Mouse (Mus musculus): Measurements from ENCODE around the gene Aip. TPM values are rescaled to one million over a fixed set of nuclear protein-coding genes. Genes with fewer than 3 reads are reported as not detected.

Gene Aip
- polyA plus RNA-seq, 1 experiment from 2014 or later: 70.9 TPM

GRCm38 (mm10) chr19:4150567-4151487 lies 25.2 kb upstream of the Aip start:
- no peak for DNase-seq (ENCODE audit: low spot score)
- H3K4me1 ChIP-seq: peaks cover 38% of the 10 kb centered on the region
- H3K27ac ChIP-seq (replicated peaks): no peak overlapping the region
- H3K9me3 ChIP-seq: no peaks in the 10 kb centered on the region
- H3K36me3 ChIP-seq (replicated peaks): peaks cover 54% of the 10 kb centered on the region
- WGBS: 91% methylated on average over 22 of the region's 22 CpGs
- 0 out of 2 replicates have a peak overlapping the region, but pooled peaks have one; percentile 13 for H3K4me3 ChIP-seq
- no peaks in the 10 kb centered on the region for H3K27me3 ChIP-seq (replicated peaks; ENCODE audit: low read depth, poor library complexity, severe bottlenecking)

- Histone ChIP-seq H3K4me1 (peaks cover 35% of the 10 kb centered on the region), H3K27ac (replicated peaks) (no peak overlapping the region), H3K9me3 (peaks cover 3% of the 10 kb centered on the region; the same call in 1 of the 2 replicates), H3K27me3 (replicated peaks; ENCODE audit: low read depth, poor library complexity, severe bottlenecking) (no peaks in the 10 kb centered on the region), H3K36me3 (replicated peaks) (peaks cover 45% of the 10 kb centered on the region), H3K4me3 (peak overlapping the region; percentile 88)
- WGBS: 94% methylated on average over 17 of the region's 17 CpGs
- DNase-seq (ENCODE audit: low spot score): no peak
These were observed 24.3 kb upstream of the Aip start for GRCm38 (mm10) chr19:4149764-4150461.

- 90% methylated on average over 11 of the region's 11 CpGs for WGBS
- Histone ChIP-seq H3K27me3 (replicated peaks; ENCODE audit: low read depth, poor library complexity, severe bottlenecking) (no peaks in the 10 kb centered on the region), H3K4me3 (peak overlapping the region; percentile 88), H3K36me3 (replicated peaks) (peaks cover 44% of the 10 kb centered on the region), H3K4me1 (peaks cover 35% of the 10 kb centered on the region), H3K9me3 (peaks cover 3% of the 10 kb centered on the region; the same call in 1 of the 2 replicates), H3K27ac (replicated peaks) (0 out of 2 replicates have a peak overlapping the region, but pooled peaks have one; percentile 88)
- no peak for DNase-seq (ENCODE audit: low spot score)
These were observed 23.6 kb upstream of the Aip start for GRCm38 (mm10) chr19:4149283-4149682.

DNA sequence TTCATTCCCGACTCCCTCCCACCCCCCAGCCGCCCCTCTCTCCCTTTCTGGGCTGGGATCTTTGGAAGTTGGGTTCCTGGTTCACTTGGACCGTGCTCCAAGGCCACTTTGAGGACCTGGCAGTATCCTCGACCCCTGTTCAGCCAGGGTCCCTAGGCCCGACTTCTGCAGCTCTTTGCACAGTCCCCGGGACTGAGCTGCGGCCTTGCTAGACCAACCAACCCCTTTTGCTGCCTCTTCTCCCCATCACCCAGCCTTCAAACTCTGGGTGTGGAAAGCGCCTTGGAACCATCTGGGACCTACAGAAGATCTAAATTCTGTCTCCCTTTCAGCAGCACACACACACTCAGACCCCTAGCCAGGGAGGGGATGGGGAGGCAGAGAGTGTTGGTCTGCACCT lies 23.2 kb upstream of the Aip start:
- Histone ChIP-seq H3K27me3 (replicated peaks; ENCODE audit: low read depth, poor library complexity, severe bottlenecking) (no peaks in the 10 kb centered on the region), H3K36me3 (replicated peaks) (peaks cover 41% of the 10 kb centered on the region), H3K27ac (replicated peaks) (peak overlapping the region; percentile 88), H3K9me3 (peaks cover 3% of the 10 kb centered on the region; the same call in 1 of the 2 replicates), H3K4me3 (peak overlapping the region; percentile 88), H3K4me1 (peaks cover 32% of the 10 kb centered on the region)
- DNase-seq (ENCODE audit: low spot score): no peak
- WGBS: 5% methylated on average over 8 of the region's 8 CpGs

- Histone ChIP-seq H3K27me3 (replicated peaks; ENCODE audit: low read depth, poor library complexity, severe bottlenecking) (no peaks in the 10 kb centered on the region), H3K9me3 (peaks cover 3% of the 10 kb centered on the region; the same call in 1 of the 2 replicates), H3K27ac (replicated peaks) (peak within 1 kb of the TSS; percentile 88), H3K36me3 (replicated peaks) (peaks cover 37% of the 10 kb centered on the region), H3K4me1 (peaks cover 29% of the 10 kb centered on the region), H3K4me3 (peak within 1 kb of the TSS; percentile 88)
- DNase-seq (ENCODE audit: low spot score): peak; percentile 98
- under 1% methylated on average over 33 of the region's 33 CpGs for WGBS
These were observed 22.8 kb upstream of the Aip start, which contains the start of gene Coro1b for GRCm38 (mm10) chr19:4148491-4148806. TSS of gene Coro1b (plus strand) at chr19:4148619.

DNA sequence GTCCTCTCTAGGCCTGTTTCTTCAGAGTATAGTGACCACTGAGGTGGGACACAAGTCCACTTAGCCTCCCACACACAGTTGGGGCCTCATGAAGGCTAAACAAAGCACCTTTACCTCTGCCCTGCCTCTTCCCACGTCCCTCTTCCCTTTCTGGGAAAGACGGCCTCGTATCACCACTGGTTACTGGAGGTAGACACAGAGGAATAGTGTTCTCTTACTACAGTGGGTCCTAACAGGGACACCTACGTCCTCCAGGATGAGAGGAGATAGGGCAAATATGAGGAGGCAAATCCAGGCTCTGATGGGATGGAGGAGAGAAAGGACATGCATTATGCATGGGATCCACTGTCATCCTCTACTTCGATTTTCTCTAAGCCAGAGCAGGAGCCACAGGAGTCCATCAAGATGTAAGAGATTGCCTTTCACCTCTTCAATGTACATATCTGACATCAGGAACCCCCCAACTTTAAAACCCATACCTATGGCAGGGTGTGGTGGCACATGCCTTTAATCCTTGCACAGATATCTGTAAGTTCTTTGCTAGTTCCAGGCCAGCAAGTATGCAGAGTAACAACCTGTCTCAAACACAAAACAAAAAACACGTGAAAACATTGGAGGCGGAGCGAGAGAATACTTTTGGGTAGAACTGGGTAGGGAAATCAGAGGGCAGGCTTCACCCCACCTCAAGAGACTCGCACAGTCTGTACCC lies 22.3 kb upstream of the Aip start:
- Histone ChIP-seq H3K4me1 (peaks cover 29% of the 10 kb centered on the region), H3K27ac (replicated peaks) (peak overlapping the region; percentile 88), H3K27me3 (replicated peaks; ENCODE audit: low read depth, poor library complexity, severe bottlenecking) (no peaks in the 10 kb centered on the region), H3K4me3 (peak overlapping the region; percentile 88), H3K9me3 (peaks cover 3% of the 10 kb centered on the region; the same call in 1 of the 2 replicates), H3K36me3 (replicated peaks) (peaks cover 32% of the 10 kb centered on the region)
- 34% methylated on average over 9 of the region's 9 CpGs for WGBS
- no peak for DNase-seq (ENCODE audit: low spot score)

DNA sequence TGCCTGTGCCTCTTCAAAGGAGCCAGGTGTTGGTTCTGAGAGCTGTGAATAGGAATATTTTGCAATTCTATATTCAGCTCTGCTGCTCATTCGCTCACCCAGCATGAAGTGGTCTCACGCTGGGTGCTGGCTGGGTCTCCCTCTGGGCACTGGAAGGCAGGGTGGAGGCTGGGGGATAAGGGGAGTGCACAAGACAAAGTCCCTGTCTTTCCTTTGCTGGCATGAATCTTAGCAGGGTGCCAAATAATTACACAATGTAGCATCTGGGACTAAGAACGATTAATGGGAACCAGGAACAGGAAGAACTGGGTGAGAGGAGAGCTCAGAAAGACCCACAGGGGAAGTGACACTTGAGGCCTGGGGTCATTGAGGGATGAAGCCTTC lies 21.4 kb upstream of the Aip start:
- no peak overlapping the region for H3K4me3 ChIP-seq
- H3K27ac ChIP-seq (replicated peaks): no peak overlapping the region
- H3K36me3 ChIP-seq (replicated peaks): peaks cover 23% of the 10 kb centered on the region
- WGBS: 46% methylated on average over 3 of the region's 3 CpGs
- peaks cover 29% of the 10 kb centered on the region for H3K4me1 ChIP-seq
- H3K9me3 ChIP-seq: peaks cover 3% of the 10 kb centered on the region; the same call in 1 of the 2 replicates
- no peak for DNase-seq (ENCODE audit: low spot score)
- no peaks in the 10 kb centered on the region for H3K27me3 ChIP-seq (replicated peaks; ENCODE audit: low read depth, poor library complexity, severe bottlenecking)

GRCm38 (mm10) chr19:4146366-4147021 lies 20.8 kb upstream of the Aip start:
- H3K4me3 ChIP-seq: no peak overlapping the region
- H3K27me3 ChIP-seq (replicated peaks; ENCODE audit: low read depth, poor library complexity, severe bottlenecking): no peaks in the 10 kb centered on the region
- 63% methylated on average over 12 of the region's 12 CpGs for WGBS
- no peak for DNase-seq (ENCODE audit: low spot score)
- H3K9me3 ChIP-seq: peaks cover 3% of the 10 kb centered on the region; the same call in 1 of the 2 replicates
- peaks cover 18% of the 10 kb centered on the region for H3K36me3 ChIP-seq (replicated peaks)
- no peak overlapping the region for H3K27ac ChIP-seq (replicated peaks)
- H3K4me1 ChIP-seq: peaks cover 29% of the 10 kb centered on the region

GRCm38 (mm10) chr19:4145936-4146335 lies 20.3 kb upstream of the Aip start:
- no peak overlapping the region for H3K4me3 ChIP-seq
- peaks cover 24% of the 10 kb centered on the region for H3K4me1 ChIP-seq
- no peak overlapping the region for H3K27ac ChIP-seq (replicated peaks)
- H3K9me3 ChIP-seq: peaks cover 3% of the 10 kb centered on the region; the same call in 1 of the 2 replicates
- H3K36me3 ChIP-seq (replicated peaks): peaks cover 12% of the 10 kb centered on the region
- DNase-seq (ENCODE audit: low spot score): no peak
- no peaks in the 10 kb centered on the region for H3K27me3 ChIP-seq (replicated peaks; ENCODE audit: low read depth, poor library complexity, severe bottlenecking)
- WGBS: 86% methylated on average over 5 of the region's 5 CpGs

- WGBS: 78% methylated on average over 16 of the region's 16 CpGs
- H3K27ac ChIP-seq (replicated peaks): no peak overlapping the region
- peaks cover 23% of the 10 kb centered on the region for H3K4me1 ChIP-seq
- H3K9me3 ChIP-seq: peaks cover 3% of the 10 kb centered on the region; the same call in 1 of the 2 replicates
- no peaks in the 10 kb centered on the region for H3K27me3 ChIP-seq (replicated peaks; ENCODE audit: low read depth, poor library complexity, severe bottlenecking)
- DNase-seq (ENCODE audit: low spot score): no peak
- H3K36me3 ChIP-seq (replicated peaks): peaks cover under 1% of the 10 kb centered on the region
- H3K4me3 ChIP-seq: no peak overlapping the region
These were observed 19.2 kb upstream of the Aip start for GRCm38 (mm10) chr19:4144550-4145498.

DNA sequence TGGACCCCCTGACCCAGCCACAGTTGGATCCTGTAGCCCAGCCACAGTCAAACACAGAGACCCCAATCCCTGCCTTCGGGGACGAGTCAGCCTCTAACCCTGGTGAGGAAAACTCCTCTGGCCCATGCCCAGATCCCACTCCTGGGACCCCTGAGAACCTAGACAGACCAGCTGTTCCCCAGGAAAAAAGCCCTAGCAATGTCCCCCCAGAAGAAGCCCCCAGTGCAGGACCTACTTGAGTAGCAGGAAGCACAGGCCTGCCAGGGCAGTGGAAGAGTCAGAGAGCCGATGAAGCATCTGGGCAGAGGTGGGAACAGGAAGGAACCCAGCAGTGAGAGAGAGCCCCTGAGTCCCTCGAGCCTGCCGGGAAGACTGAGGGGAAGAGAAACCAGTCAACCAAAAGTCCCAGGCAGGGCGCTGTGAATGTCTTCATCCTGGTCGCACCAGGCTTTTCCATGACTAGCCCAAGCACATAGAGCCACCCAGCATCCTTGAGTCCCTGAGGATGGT lies 18.2 kb upstream of the Aip start, which contains the start of gene Cabp4:
TSS of gene Cabp4 (minus strand) at position 275 of the 510 bp plus-strand sequence.
- H3K27me3 ChIP-seq (replicated peaks; ENCODE audit: low read depth, poor library complexity, severe bottlenecking): no peaks in the 10 kb centered on the region
- no peaks in the 10 kb centered on the region for H3K36me3 ChIP-seq (replicated peaks)
- no peak within 1 kb of the TSS for H3K27ac ChIP-seq (replicated peaks)
- DNase-seq (ENCODE audit: low spot score): no peak
- 82% methylated on average over 7 of the region's 7 CpGs for WGBS
- H3K4me1 ChIP-seq: peaks cover 19% of the 10 kb centered on the region
- H3K9me3 ChIP-seq: peaks cover 3% of the 10 kb centered on the region; the same call in 1 of the 2 replicates
- no peak within 1 kb of the TSS for H3K4me3 ChIP-seq
